Mouse (Mus musculus): ENCODE data around the gene Gm7102. TPM values are rescaled to one million over a fixed set of nuclear protein-coding genes. Genes with fewer than 3 reads are reported as not detected.
"Not testable (repeated sequence)": the region's sequence is repeated elsewhere in the genome, so short reads cannot be mapped to it uniquely, and the experiment has no call there.

The Gm7102 gene
- total RNA-seq (2022) = not detected

GRCm38 (mm10) chr19:61175756-61176324 is at the start of gene Gm7102:
TSS of gene Gm7102 (minus strand) at chr19:61176309.
- no peak for DNase-seq (ENCODE audit: low spot score in 2 of 2)

GRCm38 (mm10) chr19:61224678-61225525 is 48.8 kb upstream of the Gm7102 start:
- peak in 1 of 2 experiments; percentile 42 for DNase-seq (ENCODE audit: low spot score in 2 of 2)

- no peak for DNase-seq (ENCODE audit: low spot score in 2 of 2)
Observed at GRCm38 (mm10) chr19:61223706-61224328, 47.7 kb upstream of the Gm7102 start.

- DNase-seq (ENCODE audit: low spot score in 2 of 2) = not testable (repeated sequence)
Observed at GRCm38 (mm10) chr19:61207506-61207905, 31.4 kb upstream of the Gm7102 start.

GRCm38 (mm10) chr19:61199836-61200235 is 23.7 kb upstream of the Gm7102 start:
- peak in 1 of 2 experiments; percentile 30 for DNase-seq (ENCODE audit: low spot score in 2 of 2)

- peak; percentile 70 for DNase-seq (ENCODE audit: low spot score in 2 of 2)
Observed at GRCm38 (mm10) chr19:61199316-61199715, 23.2 kb upstream of the Gm7102 start.

GRCm38 (mm10) chr19:61183590-61183989 is 7.5 kb upstream of the Gm7102 start, which contains the start of gene Gm6020:
TSS of gene Gm6020 (plus strand) at chr19:61183890.
- DNase-seq (ENCODE audit: low spot score in 2 of 2) = not testable (repeated sequence)

- DNase-seq (ENCODE audit: low spot score in 2 of 2) = no peak
Observed at GRCm38 (mm10) chr19:61151701-61152420, 24.2 kb downstream of the Gm7102 start.

- DNase-seq (ENCODE audit: low spot score in 2 of 2) = no peak
Observed at GRCm38 (mm10) chr19:61151372-61151700, 24.8 kb downstream of the Gm7102 start.

- no peak for DNase-seq (ENCODE audit: low spot score in 2 of 2)
Observed at GRCm38 (mm10) chr19:61141299-61141698, 34.8 kb downstream of the Gm7102 start.

GRCm38 (mm10) chr19:61140342-61141206 is 35.5 kb downstream of the Gm7102 start, which contains the start of gene Zfp950:
TSS of gene Zfp950 (minus strand) at chr19:61140840.
- DNase-seq (ENCODE audit: low spot score in 2 of 2) = peak; percentile 62 to 88

GRCm38 (mm10) chr19:61138655-61139054 is 37.5 kb downstream of the Gm7102 start:
- no peak for DNase-seq (ENCODE audit: low spot score in 2 of 2)

GRCm38 (mm10) chr19:61131096-61131495 is 45.0 kb downstream of the Gm7102 start:
- no peak for DNase-seq (ENCODE audit: low spot score in 2 of 2)

Other genes with a start within 250 kb of the Gm7102 start
- 10 to 100 TPM; 44.1 to 47.5 (median 45.9) TPM for gene Zfp950, start 35.5 kb downstream of the Gm7102 start, total RNA-seq (2022)
- not detected for gene Gm6020, start 7.6 kb upstream of the Gm7102 start, total RNA-seq (2022)
- 10 to 100 TPM; 20.2 to 41.9 (median 31.7) TPM for gene Csf2ra, start 52.1 kb upstream of the Gm7102 start, total RNA-seq (2022)
- not detected for gene Gm21060, start 120.8 kb upstream of the Gm7102 start, total RNA-seq (2022)

Data from left cerebral cortex, adult 8-10 months (tissue).